Mouse (Mus musculus) liver, embryonic 14.5 days (tissue): ENCODE data around the gene Vamp1. TPM values are rescaled to one million over a fixed set of nuclear protein-coding genes. Genes with fewer than 3 reads are reported as not detected.

Experiments used
- ATAC-seq: fragments of 200-750 bp; cut with Nextera tagmentation; 2 replicates; pipeline ENCODE4 v1.8.0; 2017; ENCODE audit warnings: moderate number of reproducible peaks, mild to moderate bottlenecking, moderate library complexity; ENCODE audit not compliant: insufficient read depth
- DNase-seq, 3 experiments: peaks; one replicate each; pipeline ENCODE4 v3.0.0-alpha.2; 2012 to 2013; ENCODE audit warnings: low read depth in 3 of 3, low spot score in 3 of 3
- H3K27ac ChIP-seq: fragments of 300-500 bp; sonication (generic); 2 replicates; pipeline ENCODE4 v1.5.1; 2014; ENCODE audit warnings: moderate library complexity, mild to moderate bottlenecking, control low read depth, inconsistent platforms
- H3K27me3 ChIP-seq: fragments of 300-500 bp; sonication (generic); 2 replicates; pipeline ENCODE4 v1.6.1; 2014; ENCODE audit warnings: mild to moderate bottlenecking, low read length, moderate library complexity; ENCODE audit not compliant: control insufficient read depth, insufficient read depth
- H3K36me3 ChIP-seq: fragments of 300-500 bp; sonication (generic); replicated peaks from 2 replicates; pipeline ENCODE4 v1.6.1; 2014; ENCODE audit warnings: low read depth; ENCODE audit not compliant: control insufficient read depth, insufficient read depth
- H3K4me1 ChIP-seq, 2 experiments: fragments of 200-500 bp in 1 of 2; fragments of 300-500 bp in 1 of 2; sonication (generic) in 1 of 2; replicated peaks; 2 replicates each; pipeline ENCODE4 v1.6.1; 2012 to 2014; ENCODE audit warnings: antibody characterized with exemption in 1 of 2, inconsistent platforms in 1 of 2, low read length in 1 of 2; ENCODE audit not compliant: control insufficient read depth in 2 of 2, insufficient read depth in 2 of 2
- H3K4me2 ChIP-seq: fragments of 300-500 bp; sonication (generic); 2 replicates; pipeline ENCODE4 v1.6.1; 2014; ENCODE audit warnings: low read depth, mild to moderate bottlenecking, control low read depth, moderate library complexity
- H3K4me3 ChIP-seq, 2 experiments: fragments of 200-500 bp in 1 of 2; fragments of 300-500 bp in 1 of 2; sonication (generic) in 1 of 2; 2 replicates each; pipeline ENCODE4 v1.5.1; 2012 to 2014; ENCODE audit warnings: low read depth in 2 of 2, low read length in 2 of 2, mild to moderate bottlenecking in 2 of 2, control low read depth in 1 of 2, inconsistent platforms in 1 of 2, moderate library complexity in 1 of 2; ENCODE audit not compliant: insufficient read depth in 1 of 2
- H3K9ac ChIP-seq: fragments of 300-500 bp; sonication (generic); replicated peaks from 2 replicates; pipeline ENCODE4 v1.6.1; 2014; ENCODE audit warnings: mild to moderate bottlenecking, control low read depth, moderate library complexity
- H3K9me3 ChIP-seq: fragments of 300-500 bp; sonication (generic); 2 replicates; pipeline ENCODE4 v1.6.1; 2016; ENCODE audit warnings: low read length, mixed read lengths; ENCODE audit not compliant: control insufficient read depth
- CTCF ChIP-seq: IDR thresholded peaks from 2 replicates; pipeline ENCODE4 v1.5.1; 2016; ENCODE audit warnings: antibody characterized with exemption, low read depth, control low read depth
- EP300 ChIP-seq: IDR thresholded peaks from 2 replicates; pipeline ENCODE4 v1.6.1; 2016; ENCODE audit warnings: antibody characterized with exemption, low read depth
- WGBS: fragments of 180-500 bp; shearing (Covaris S2); extraction: QIAGEN DNeasy Blood & Tissue Kit; methylation state at CpG from one replicate; pipeline ENCODE4 v1.1.7; 2014; ENCODE audit not compliant: insufficient replicate concordance; 5-methylcytosine and 5-hydroxymethylcytosine counted together
- polyA plus RNA-seq, 2 experiments: library from polyadenylated mRNA; depleted of rRNA in 1 of 2; stranded (reverse) in 1 of 2; unstranded in 1 of 2; fragments of >200 nt; fragmentation: Nextera tagmentation in 1 of 2; extraction: Ambion mirVana in 1 of 2; gene quantifications; 2 replicates each; pipeline versions ENCODE4 v1.2.1 to v1.2.3; 2012 to 2014

The Vamp1 gene
- polyA plus RNA-seq, 2 experiments, result 0.94 to 3.5 TPM

GRCm38 (mm10) chr6:125233816-125234519 lies 18.6 kb downstream of the Vamp1 start:
- Histone ChIP-seq H3K27ac (no peak overlapping the region), H3K36me3 (no peaks in the 10 kb centered on the region), H3K4me3 (no peak overlapping the region), H3K9me3 (no peaks in the 10 kb centered on the region), H3K4me2 (no peak overlapping the region), H3K27me3 (no peaks in the 10 kb centered on the region), H3K9ac (no peak overlapping the region), H3K4me1 (peaks cover 7 to 12% of the 10 kb centered on the region in 2 experiments)
- ATAC-seq (no peak), DNase-seq (no peak)
- TF ChIP-seq CTCF (no peak), EP300 (no peak)
- 44% methylated on average over 7 of the region's 7 CpGs for WGBS

- H3K4me3 ChIP-seq, result no peak overlapping the region
Observed at GRCm38 (mm10) chr6:125234520-125234828, 19.1 kb downstream of the Vamp1 start.

GRCm38 (mm10) chr6:125236341-125236740 lies 21.0 kb downstream of the Vamp1 start:
- WGBS, result 67% methylated on average over 6 of the region's 6 CpGs
- no peak for ATAC-seq
- Histone ChIP-seq H3K27ac (no peak overlapping the region), H3K4me2 (no peak overlapping the region), H3K4me3 (no peak overlapping the region), H3K36me3 (no peaks in the 10 kb centered on the region), H3K9me3 (no peaks in the 10 kb centered on the region), H3K9ac (no peak overlapping the region), H3K27me3 (no peaks in the 10 kb centered on the region), H3K4me1 (peaks cover 7 to 12% of the 10 kb centered on the region in 2 experiments)
- DNase-seq, result no peak
- no peak for TF ChIP-seq EP300
- TF ChIP-seq CTCF, result no peak

More at GRCm38 (mm10) chr6:125234520-125234828, 19.1 kb downstream of the Vamp1 start:
- Histone ChIP-seq H3K27ac (no peak overlapping the region), H3K27me3 (no peaks in the 10 kb centered on the region), H3K36me3 (no peaks in the 10 kb centered on the region), H3K4me1 (peaks cover 7 to 12% of the 10 kb centered on the region in 2 experiments), H3K9me3 (no peaks in the 10 kb centered on the region), H3K9ac (no peak overlapping the region), H3K4me2 (no peak overlapping the region)
- WGBS, result 66% methylated on average over 5 of the region's 5 CpGs
- ATAC-seq, result no peak
- TF ChIP-seq EP300 (no peak), CTCF (no peak)
- no peak for DNase-seq

- H3K9me3 ChIP-seq, result no peaks in the 10 kb centered on the region
- no peak within 1 kb of the TSS for H3K9ac ChIP-seq
- no peaks in the 10 kb centered on the region for H3K36me3 ChIP-seq
- DNase-seq (no peak), ATAC-seq (no peak)
- H3K4me3 ChIP-seq, result no peak within 1 kb of the TSS
- TF ChIP-seq CTCF (no peak), EP300 (no peak)
- H3K4me2 ChIP-seq, result no peak within 1 kb of the TSS
- 36% methylated on average over 6 of the region's 6 CpGs for WGBS
- H3K27ac ChIP-seq, result no peak within 1 kb of the TSS
- H3K27me3 ChIP-seq, result no peaks in the 10 kb centered on the region
- peaks cover 6 to 12% of the 10 kb centered on the region in 2 experiments for H3K4me1 ChIP-seq
Observed at GRCm38 (mm10) chr6:125236782-125237181, 21.4 kb downstream of the Vamp1 start, which contains the start of gene Cd27. Gene Cd27 (minus strand): TSS chr6:125237010.

GRCm38 (mm10) chr6:125237421-125237820 lies 22.1 kb downstream of the Vamp1 start:
- no peak overlapping the region for H3K4me3 ChIP-seq
- H3K9me3 ChIP-seq, result no peaks in the 10 kb centered on the region
- no peaks in the 10 kb centered on the region for H3K27me3 ChIP-seq
- TF ChIP-seq EP300 (no peak), CTCF (no peak)
- DNase-seq (no peak), ATAC-seq (no peak)
- no peak overlapping the region for H3K4me2 ChIP-seq
- 75% methylated on average over 4 of the region's 4 CpGs for WGBS
- no peaks in the 10 kb centered on the region for H3K36me3 ChIP-seq
- no peak overlapping the region for H3K27ac ChIP-seq
- no peak overlapping the region for H3K9ac ChIP-seq
- peaks cover under 1 to 6% of the 10 kb centered on the region in 2 experiments for H3K4me1 ChIP-seq
